Mouse (Mus musculus): Measurements from ENCODE around the gene Nt5c2. TPM values are rescaled to one million over a fixed set of nuclear protein-coding genes. Genes with fewer than 3 reads are reported as not detected.

The Nt5c2 gene
- polyA plus RNA-seq (2012; rRNA removed), result 18.4 and 20.1 TPM in 2 replicates

DNA sequence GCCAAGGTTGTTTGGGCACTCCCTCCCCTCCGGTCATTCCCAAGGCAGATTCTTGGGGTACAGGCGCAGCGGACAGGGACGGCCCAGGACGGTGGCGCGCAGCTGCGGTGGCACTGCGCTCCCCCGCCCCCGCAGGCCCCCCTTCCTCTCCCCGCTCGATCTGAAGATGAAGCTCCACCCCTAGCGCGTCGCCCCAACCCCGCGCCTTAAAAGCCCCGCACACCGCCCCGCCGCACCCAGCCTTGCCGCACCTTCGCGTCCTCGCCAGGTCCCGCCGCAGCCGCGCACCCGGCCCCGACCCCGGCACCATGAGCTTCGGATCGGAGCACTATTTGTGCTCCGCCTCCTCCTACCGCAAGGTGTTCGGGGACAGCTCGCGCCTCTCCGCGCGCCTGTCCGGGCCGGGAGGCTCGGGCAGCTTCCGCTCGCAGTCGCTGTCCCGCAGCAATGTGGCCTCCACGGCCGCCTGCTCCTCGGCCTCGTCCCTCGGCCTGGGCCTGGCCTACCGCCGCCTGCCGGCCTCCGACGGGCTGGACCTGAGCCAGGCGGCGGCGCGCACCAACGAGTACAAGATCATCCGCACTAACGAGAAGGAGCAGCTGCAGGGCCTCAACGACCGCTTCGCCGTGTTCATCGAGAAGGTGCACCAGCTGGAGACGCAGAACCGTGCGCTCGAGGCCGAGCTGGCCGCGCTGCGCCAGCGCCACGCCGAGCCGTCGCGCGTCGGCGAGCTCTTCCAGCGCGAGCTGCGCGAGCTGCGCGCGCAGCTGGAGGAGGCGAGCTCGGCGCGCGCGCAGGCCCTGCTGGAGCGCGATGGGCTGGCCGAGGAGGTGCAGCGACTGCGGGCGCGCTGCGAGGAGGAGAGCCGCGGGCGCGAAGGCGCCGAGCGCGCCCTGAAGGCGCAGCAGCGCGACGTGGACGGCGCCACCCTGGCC lies at the start of gene Nt5c2, which contains the start of gene Ina:
Nt5c2 (minus strand) TSS at position 707 of the 935 bp plus-strand sequence.
Ina (plus strand) TSS at position 252 of the 935 bp plus-strand sequence.

DNA sequence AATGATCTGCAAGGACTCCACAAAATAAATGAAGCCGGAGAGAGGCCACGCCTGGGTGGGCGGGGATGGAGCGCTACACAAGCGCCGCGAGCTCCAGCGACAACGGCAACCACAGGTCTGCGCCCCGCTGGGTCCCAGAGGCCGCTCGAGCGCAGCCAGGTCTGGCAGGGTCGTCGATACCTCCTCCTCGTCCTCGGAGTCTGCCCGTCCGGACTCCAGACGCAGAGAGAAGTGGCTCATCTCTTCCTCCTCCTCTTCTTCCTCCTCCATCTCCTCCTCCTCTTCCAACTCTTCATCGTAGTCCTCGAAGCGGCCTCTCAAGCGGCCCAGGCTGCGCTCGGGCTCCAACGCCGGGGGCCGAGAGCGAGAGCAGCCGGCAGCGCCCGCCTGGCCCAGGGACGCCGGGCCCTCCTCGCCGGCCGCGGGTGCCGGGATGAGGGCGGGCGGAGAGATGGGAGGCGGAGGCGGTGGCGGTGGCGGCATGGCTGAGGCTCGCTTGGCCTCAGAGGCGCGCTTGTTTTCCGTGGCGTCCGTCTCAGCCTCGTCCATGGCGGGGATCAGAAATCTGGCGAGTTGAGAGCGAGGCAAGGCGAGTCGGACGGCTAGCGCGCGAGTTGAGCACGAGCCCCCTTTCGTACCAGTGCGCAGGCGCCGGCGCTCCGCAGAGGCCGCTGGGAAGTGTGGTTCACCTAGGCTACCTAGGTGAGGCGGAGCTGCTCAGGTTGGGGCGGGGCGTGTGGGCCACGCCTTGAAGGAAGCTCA lies 35.5 kb upstream of the Nt5c2 start, which contains the start of gene Pcgf6:
Pcgf6 (minus strand) TSS at position 636 of the 762 bp plus-strand sequence.

Other genes starting within 250 kb of the Nt5c2 start
- 0.38 and 0.47 TPM in 2 replicates for gene Ina, start 455 bp downstream of the Nt5c2 start, polyA plus RNA-seq (2012; rRNA removed)
- gene Pcgf6, start 35.8 kb upstream of the Nt5c2 start, polyA plus RNA-seq (2012; rRNA removed), result 16.8 and 21.4 TPM in 2 replicates
- 5.1 and 6.2 TPM in 2 replicates for gene Taf5, start 52.6 kb upstream of the Nt5c2 start, polyA plus RNA-seq (2012; rRNA removed)
- 9.7 and 18.6 TPM in 2 replicates for gene Usmg5, start 75.5 kb upstream of the Nt5c2 start, polyA plus RNA-seq (2012; rRNA removed)
- gene Pdcd11, start 75.6 kb upstream of the Nt5c2 start, polyA plus RNA-seq (2012; rRNA removed), result 11.0 and 12.5 TPM in 2 replicates
- gene Calhm2, start 123.1 kb upstream of the Nt5c2 start, polyA plus RNA-seq (2012; rRNA removed), result 13.2 and 14.8 TPM in 2 replicates
- not detected in 2 replicates for gene Calhm1, start 129.1 kb upstream of the Nt5c2 start, polyA plus RNA-seq (2012; rRNA removed)
- gene Calhm3, start 142.6 kb upstream of the Nt5c2 start, polyA plus RNA-seq (2012; rRNA removed), result not detected in 2 replicates
- 13.5 and 21.7 TPM in 2 replicates for gene Neurl1a, start 163.7 kb upstream of the Nt5c2 start, polyA plus RNA-seq (2012; rRNA removed)